Mouse (Mus musculus): Measurements from ENCODE around the gene Gm10320.

Gm10320 gene

GRCm38 (mm10) chr13:98492569-98493255 is 911 bp upstream of the Gm10320 start:
- TF ChIP-seq NANOG (IDR thresholded peaks at IDR 0.05; ENCODE audit: borderline replicate concordance, low read length) (no peak), CTCF (conservative IDR thresholded peaks at IDR 0.05; ENCODE audit: low read length) (no peak), POU5F1 (IDR thresholded peaks at IDR 0.05; ENCODE audit: borderline replicate concordance, low read length) (no peak)
- H3K9me3 ChIP-seq (ENCODE audit: low read length) = no peaks in the 10 kb centered on the region
- H3K36me3 ChIP-seq (ENCODE audit: insufficient read depth, low read length) = no peaks in the 10 kb centered on the region
- H3K27me3 ChIP-seq (ENCODE audit: insufficient read depth, low read length) = peaks cover 7% of the 10 kb centered on the region
- H3K4me1 ChIP-seq (replicated peaks; ENCODE audit: low read depth, low read length) = peaks cover 13% of the 10 kb centered on the region
- H3K4me3 ChIP-seq (replicated peaks; ENCODE audit: low read length) = no peak overlapping the region

GRCm38 (mm10) chr13:98486726-98487125 is 5.1 kb downstream of the Gm10320 start:
- no peak overlapping the region for H3K4me3 ChIP-seq (replicated peaks; ENCODE audit: low read length)
- no peaks in the 10 kb centered on the region for H3K4me1 ChIP-seq (replicated peaks; ENCODE audit: low read depth, low read length)
- H3K27me3 ChIP-seq (ENCODE audit: insufficient read depth, low read length) = no peaks in the 10 kb centered on the region
- H3K9me3 ChIP-seq (ENCODE audit: low read length) = no peaks in the 10 kb centered on the region
- TF ChIP-seq CTCF (conservative IDR thresholded peaks at IDR 0.05; ENCODE audit: low read length) (no peak), POU5F1 (IDR thresholded peaks at IDR 0.05; ENCODE audit: borderline replicate concordance, low read length) (no peak), NANOG (IDR thresholded peaks at IDR 0.05; ENCODE audit: borderline replicate concordance, low read length) (no peak)
- no peaks in the 10 kb centered on the region for H3K36me3 ChIP-seq (ENCODE audit: insufficient read depth, low read length)

GRCm38 (mm10) chr13:98486161-98486560 is 5.6 kb downstream of the Gm10320 start:
- Histone ChIP-seq H3K27me3 (ENCODE audit: insufficient read depth, low read length) (no peaks in the 10 kb centered on the region), H3K4me3 (replicated peaks; ENCODE audit: low read length) (no peak overlapping the region), H3K9me3 (ENCODE audit: low read length) (no peaks in the 10 kb centered on the region), H3K36me3 (ENCODE audit: insufficient read depth, low read length) (no peaks in the 10 kb centered on the region), H3K4me1 (replicated peaks; ENCODE audit: low read depth, low read length) (no peaks in the 10 kb centered on the region)
- TF ChIP-seq CTCF (conservative IDR thresholded peaks at IDR 0.05; ENCODE audit: low read length) (no peak), POU5F1 (IDR thresholded peaks at IDR 0.05; ENCODE audit: borderline replicate concordance, low read length) (no peak), NANOG (IDR thresholded peaks at IDR 0.05; ENCODE audit: borderline replicate concordance, low read length) (no peak)

- H3K36me3 ChIP-seq (ENCODE audit: insufficient read depth, low read length) = no peaks in the 10 kb centered on the region
- H3K4me1 ChIP-seq (replicated peaks; ENCODE audit: low read depth, low read length) = no peaks in the 10 kb centered on the region
Measured at GRCm38 (mm10) chr13:98485440-98485839, 6.4 kb downstream of the Gm10320 start.

GRCm38 (mm10) chr13:98477991-98478390 is 13.8 kb downstream of the Gm10320 start:
- H3K4me3 ChIP-seq (replicated peaks; ENCODE audit: low read length) = no peak overlapping the region
- no peaks in the 10 kb centered on the region for H3K4me1 ChIP-seq (replicated peaks; ENCODE audit: low read depth, low read length)
- H3K9me3 ChIP-seq (ENCODE audit: low read length) = peaks cover 5% of the 10 kb centered on the region; the same call in 1 of the 2 replicates
- no peak for TF ChIP-seq NANOG (IDR thresholded peaks at IDR 0.05; ENCODE audit: borderline replicate concordance, low read length)
- TF ChIP-seq POU5F1 (IDR thresholded peaks at IDR 0.05; ENCODE audit: borderline replicate concordance, low read length) = no peak
- TF ChIP-seq CTCF (conservative IDR thresholded peaks at IDR 0.05; ENCODE audit: low read length) = no peak
- H3K36me3 ChIP-seq (ENCODE audit: insufficient read depth, low read length) = no peaks in the 10 kb centered on the region
- H3K27me3 ChIP-seq (ENCODE audit: insufficient read depth, low read length) = peaks cover 20% of the 10 kb centered on the region

More at GRCm38 (mm10) chr13:98485440-98485839, 6.4 kb downstream of the Gm10320 start:
- Histone ChIP-seq H3K4me3 (replicated peaks; ENCODE audit: low read length) (no peak overlapping the region), H3K9me3 (ENCODE audit: low read length) (no peaks in the 10 kb centered on the region), H3K27me3 (ENCODE audit: insufficient read depth, low read length) (no peaks in the 10 kb centered on the region)
- TF ChIP-seq POU5F1 (IDR thresholded peaks at IDR 0.05; ENCODE audit: borderline replicate concordance, low read length) (no peak), NANOG (IDR thresholded peaks at IDR 0.05; ENCODE audit: borderline replicate concordance, low read length) (no peak)

- H3K4me3 ChIP-seq (replicated peaks; ENCODE audit: low read length) = no peak overlapping the region
- peaks cover 5% of the 10 kb centered on the region; the same call in 1 of the 2 replicates for H3K9me3 ChIP-seq (ENCODE audit: low read length)
- H3K27me3 ChIP-seq (ENCODE audit: insufficient read depth, low read length) = peaks cover 24% of the 10 kb centered on the region
- no peaks in the 10 kb centered on the region for H3K36me3 ChIP-seq (ENCODE audit: insufficient read depth, low read length)
- no peak for TF ChIP-seq CTCF (conservative IDR thresholded peaks at IDR 0.05; ENCODE audit: low read length)
- no peaks in the 10 kb centered on the region for H3K4me1 ChIP-seq (replicated peaks; ENCODE audit: low read depth, low read length)
Measured at GRCm38 (mm10) chr13:98476839-98477495, 14.8 kb downstream of the Gm10320 start.

GRCm38 (mm10) chr13:98476175-98476838 is 15.5 kb downstream of the Gm10320 start:
- Histone ChIP-seq H3K4me1 (replicated peaks; ENCODE audit: low read depth, low read length) (no peaks in the 10 kb centered on the region), H3K4me3 (replicated peaks; ENCODE audit: low read length) (no peak overlapping the region), H3K27me3 (ENCODE audit: insufficient read depth, low read length) (peaks cover 25% of the 10 kb centered on the region), H3K36me3 (ENCODE audit: insufficient read depth, low read length) (no peaks in the 10 kb centered on the region), H3K9me3 (ENCODE audit: low read length) (peaks cover 5% of the 10 kb centered on the region; the same call in 1 of the 2 replicates)
- no peak for TF ChIP-seq CTCF (conservative IDR thresholded peaks at IDR 0.05; ENCODE audit: low read length)
- TF ChIP-seq NANOG (IDR thresholded peaks at IDR 0.05; ENCODE audit: borderline replicate concordance, low read length) = no peak
- no peak for TF ChIP-seq POU5F1 (IDR thresholded peaks at IDR 0.05; ENCODE audit: borderline replicate concordance, low read length)

GRCm38 (mm10) chr13:98475681-98476080 is 16.1 kb downstream of the Gm10320 start:
- no peaks in the 10 kb centered on the region for H3K36me3 ChIP-seq (ENCODE audit: insufficient read depth, low read length)
- H3K4me3 ChIP-seq (replicated peaks; ENCODE audit: low read length) = no peak overlapping the region
- H3K4me1 ChIP-seq (replicated peaks; ENCODE audit: low read depth, low read length) = no peaks in the 10 kb centered on the region
- peaks cover 25% of the 10 kb centered on the region for H3K27me3 ChIP-seq (ENCODE audit: insufficient read depth, low read length)
- no peak for TF ChIP-seq NANOG (IDR thresholded peaks at IDR 0.05; ENCODE audit: borderline replicate concordance, low read length)
- peaks cover 5% of the 10 kb centered on the region; the same call in 1 of the 2 replicates for H3K9me3 ChIP-seq (ENCODE audit: low read length)
